Mouse (Mus musculus) macrophage (primary cell): Measurements from ENCODE around the gene Matn3. TPM values are rescaled to one million over a fixed set of nuclear protein-coding genes. Genes with fewer than 3 reads are reported as not detected.

ENCODE experiments used
- H3K27ac ChIP-seq: fragments of 350-480 bp; formaldehyde crosslinking; 2 replicates; pipeline ENCODE4 v1.9.0; 2021
- H3K36me3 ChIP-seq: fragments of 350-480 bp; formaldehyde crosslinking; 2 replicates; pipeline ENCODE4 v1.9.0; 2021; ENCODE audit errors: inconsistent target
- H3K4me3 ChIP-seq: fragments of 350-480 bp; formaldehyde crosslinking; 2 replicates; pipeline ENCODE4 v1.9.0; 2021; ENCODE audit errors: inconsistent target
- H3K79me2 ChIP-seq: fragments of 350-480 bp; formaldehyde crosslinking; 2 replicates; pipeline ENCODE4 v1.9.0; 2021; ENCODE audit errors: inconsistent target
- WGBS: methylation state at CpG from one replicate; pipeline ENCODE4 v1.1.7; 2026; ENCODE audit warnings: inconsistent platforms; ENCODE audit not compliant: missing documents; 5-methylcytosine and 5-hydroxymethylcytosine counted together
- polyA plus RNA-seq: library from polyadenylated mRNA; stranded (reverse); fragments of 250-400 nt; gene quantifications from 3 replicates; pipeline ENCODE4 v1.2.4, GENCODE M21; 2018; ENCODE audit warnings: inconsistent platforms

Matn3 gene
- polyA plus RNA-seq, 1 experiment from 2014 or later: not detected

- Histone ChIP-seq H3K4me3 (no peak overlapping the region), H3K27ac (no peak overlapping the region), H3K36me3 (no peaks in the 10 kb centered on the region), H3K79me2 (no peaks in the 10 kb centered on the region)
- 88% methylated on average over 9 of the region's 9 CpGs for WGBS
Observed at GRCm38 (mm10) chr12:8954161-8954561, 6.4 kb downstream of the Matn3 start.

DNA sequence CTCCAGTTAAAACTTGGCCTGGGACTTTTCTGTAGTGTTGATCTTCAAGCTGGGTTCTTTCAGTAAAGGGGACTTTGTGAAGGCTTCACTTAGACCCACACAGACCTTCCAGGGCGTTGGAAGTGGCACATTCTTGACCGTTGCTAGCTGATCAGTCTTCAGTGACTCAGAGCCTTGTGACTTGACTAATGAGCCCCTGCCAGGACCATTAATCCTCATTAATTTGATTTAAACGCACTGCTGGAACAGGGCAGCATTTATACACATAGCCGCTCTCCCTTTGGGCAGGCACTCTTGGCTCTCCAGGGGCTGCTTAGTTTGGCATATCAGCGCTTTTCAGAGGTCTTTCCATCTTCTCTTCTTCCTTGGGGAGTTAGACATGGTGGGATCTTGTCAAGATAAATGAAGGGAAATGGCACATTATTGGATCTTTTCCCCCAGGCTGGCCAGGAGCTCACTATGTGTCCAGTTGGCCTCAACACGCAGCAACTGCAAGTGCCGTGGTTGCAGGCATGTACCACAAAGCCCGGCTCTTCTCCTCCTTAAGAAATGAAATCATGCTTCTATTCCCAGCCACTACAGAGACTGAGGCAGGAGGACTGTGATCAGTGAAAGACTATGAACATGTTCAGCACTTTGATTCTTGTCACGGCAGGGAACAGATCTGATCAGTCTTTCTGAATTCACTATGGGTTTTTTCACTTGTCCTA, 14.0 kb downstream of the Matn3 start:
- WGBS: 88% methylated on average over 9 of the region's 9 CpGs
- Histone ChIP-seq H3K27ac (no peak overlapping the region), H3K79me2 (no peaks in the 10 kb centered on the region), H3K4me3 (no peak overlapping the region), H3K36me3 (no peaks in the 10 kb centered on the region)

- Histone ChIP-seq H3K27ac (no peak overlapping the region), H3K4me3 (no peak overlapping the region), H3K79me2 (no peaks in the 10 kb centered on the region), H3K36me3 (no peaks in the 10 kb centered on the region)
- WGBS: 31% methylated on average over 8 of the region's 9 CpGs
Observed at GRCm38 (mm10) chr12:8969828-8970227, 22.1 kb downstream of the Matn3 start.

DNA sequence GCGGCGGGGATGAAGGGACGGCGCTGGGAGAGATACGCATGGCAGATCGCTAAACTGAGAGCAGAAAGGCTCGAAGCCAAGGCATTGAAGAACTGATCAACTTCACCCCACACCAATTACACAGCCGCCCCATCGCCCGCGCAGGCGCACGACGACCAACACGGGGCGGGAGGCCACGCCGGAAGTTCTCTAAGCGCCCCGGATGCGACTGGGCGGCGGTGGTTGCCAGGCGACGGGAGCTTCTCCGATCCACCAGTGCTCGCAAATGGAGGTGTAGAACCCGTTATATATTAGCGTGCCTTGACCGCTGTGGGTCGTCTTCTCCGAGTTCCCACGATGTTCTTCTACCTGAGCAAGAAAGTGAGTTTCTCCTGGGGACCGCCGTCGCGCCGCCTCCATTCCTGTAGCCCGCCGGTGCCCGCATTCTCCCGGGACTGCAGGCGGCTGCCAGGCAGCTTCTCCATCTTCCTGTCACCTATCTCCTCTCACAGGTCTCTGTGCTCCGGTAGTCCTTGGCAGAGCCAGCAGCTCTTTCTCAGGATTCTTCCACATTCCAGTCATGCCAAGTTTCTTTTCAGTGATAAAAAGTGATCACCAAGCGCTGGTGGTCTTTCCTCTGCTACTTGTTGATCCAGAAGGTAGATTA, 26.2 kb downstream of the Matn3 start, which contains the start of gene Wdr35:
Wdr35 (plus strand) TSS at position 73 of the 646 bp plus-strand sequence.
- H3K36me3 ChIP-seq: no peaks in the 10 kb centered on the region
- H3K4me3 ChIP-seq: peak within 1 kb of the TSS; percentile 47
- no peak within 1 kb of the TSS for H3K27ac ChIP-seq
- no peaks in the 10 kb centered on the region for H3K79me2 ChIP-seq
- WGBS: under 1% methylated on average over 44 of the region's 45 CpGs

DNA sequence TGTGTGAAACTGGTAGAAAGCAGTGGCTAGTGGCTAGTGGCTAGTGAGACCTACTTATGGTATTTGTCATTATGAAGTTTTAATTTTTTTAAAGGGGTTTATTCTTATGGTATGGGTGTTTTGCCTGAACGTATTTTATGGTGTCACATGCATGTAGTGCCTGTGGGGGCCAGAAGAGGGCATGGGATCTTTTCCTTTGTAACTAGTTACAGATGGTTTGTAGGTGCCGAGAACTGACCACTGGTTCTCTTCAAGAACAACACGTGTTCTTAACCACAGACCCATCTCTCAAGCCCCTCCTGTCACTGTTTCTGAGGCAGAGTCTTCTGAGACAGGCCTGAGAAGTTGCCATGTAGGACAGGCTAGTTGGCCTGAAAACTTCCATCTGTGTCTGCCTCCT, 27.3 kb downstream of the Matn3 start:
- no peaks in the 10 kb centered on the region for H3K36me3 ChIP-seq
- WGBS: 91% methylated on average over 3 of the region's 3 CpGs
- H3K4me3 ChIP-seq: no peak overlapping the region
- H3K79me2 ChIP-seq: no peaks in the 10 kb centered on the region
- H3K27ac ChIP-seq: no peak overlapping the region

GRCm38 (mm10) chr12:8993231-8993630, 45.5 kb downstream of the Matn3 start:
- H3K27ac ChIP-seq: no peak overlapping the region
- WGBS: 67% methylated on average over 8 of the region's 8 CpGs
- H3K4me3 ChIP-seq: no peak overlapping the region
- no peaks in the 10 kb centered on the region for H3K36me3 ChIP-seq
- no peaks in the 10 kb centered on the region for H3K79me2 ChIP-seq

GRCm38 (mm10) chr12:8998318-8998717, 50.6 kb downstream of the Matn3 start:
- Histone ChIP-seq H3K27ac (no peak overlapping the region), H3K36me3 (no peaks in the 10 kb centered on the region), H3K79me2 (no peaks in the 10 kb centered on the region), H3K4me3 (no peak overlapping the region)
- 41% methylated on average over 4 of the region's 4 CpGs for WGBS

DNA sequence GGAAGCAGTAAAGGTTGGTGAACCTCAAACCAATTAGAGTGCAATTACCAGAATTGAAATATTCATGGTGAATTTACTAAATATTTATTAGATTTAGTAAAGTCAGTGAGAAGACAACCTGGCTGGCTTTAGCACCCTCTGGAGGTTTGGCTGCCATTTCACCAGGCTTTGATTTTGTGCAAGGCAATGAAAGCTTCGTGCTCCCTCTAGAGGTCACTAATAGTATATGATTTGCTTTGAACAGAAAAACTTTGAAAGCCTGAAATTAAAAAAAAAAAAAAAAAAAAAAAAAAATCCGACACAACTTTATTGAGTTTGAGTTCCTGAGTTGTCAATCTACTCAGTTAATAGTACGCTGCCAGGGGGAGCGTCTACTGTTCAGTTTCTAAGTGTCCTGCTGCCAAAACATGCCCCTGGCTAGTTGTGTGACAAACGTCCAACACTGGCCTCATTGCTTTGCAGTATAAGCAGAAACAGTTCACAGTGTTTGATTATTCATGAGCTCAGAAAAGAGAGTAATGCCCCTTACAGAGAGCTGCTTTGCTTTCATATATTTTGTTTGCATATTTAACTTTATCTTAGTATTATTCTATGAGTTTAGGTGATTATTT, 54.4 kb downstream of the Matn3 start:
- 15% methylated on average over 5 of the region's 5 CpGs for WGBS
- Histone ChIP-seq H3K27ac (no peak overlapping the region), H3K79me2 (no peaks in the 10 kb centered on the region), H3K4me3 (no peak overlapping the region), H3K36me3 (no peaks in the 10 kb centered on the region)

- Histone ChIP-seq H3K27ac (no peak overlapping the region), H3K4me3 (no peak overlapping the region), H3K79me2 (no peaks in the 10 kb centered on the region), H3K36me3 (no peaks in the 10 kb centered on the region)
- 3% methylated on average over 4 of the region's 4 CpGs for WGBS
Observed at GRCm38 (mm10) chr12:9007146-9007545, 59.4 kb downstream of the Matn3 start.

GRCm38 (mm10) chr12:9007811-9008210, 60.1 kb downstream of the Matn3 start:
- Histone ChIP-seq H3K36me3 (no peaks in the 10 kb centered on the region), H3K4me3 (no peak overlapping the region), H3K79me2 (no peaks in the 10 kb centered on the region), H3K27ac (no peak overlapping the region)
- WGBS: 97% methylated on average over 6 of the region's 6 CpGs

- no peak overlapping the region for H3K4me3 ChIP-seq
- no peaks in the 10 kb centered on the region for H3K36me3 ChIP-seq
- H3K79me2 ChIP-seq: no peaks in the 10 kb centered on the region
- WGBS: 94% methylated on average over 4 of the region's 4 CpGs
- H3K27ac ChIP-seq: no peak overlapping the region
Observed at GRCm38 (mm10) chr12:9010311-9010710, 62.6 kb downstream of the Matn3 start.

GRCm38 (mm10) chr12:9016376-9016775, 68.6 kb downstream of the Matn3 start:
- no peaks in the 10 kb centered on the region for H3K79me2 ChIP-seq
- H3K27ac ChIP-seq: no peak overlapping the region
- H3K36me3 ChIP-seq: no peaks in the 10 kb centered on the region
- H3K4me3 ChIP-seq: no peak overlapping the region
- 96% methylated on average over 9 of the region's 9 CpGs for WGBS

DNA sequence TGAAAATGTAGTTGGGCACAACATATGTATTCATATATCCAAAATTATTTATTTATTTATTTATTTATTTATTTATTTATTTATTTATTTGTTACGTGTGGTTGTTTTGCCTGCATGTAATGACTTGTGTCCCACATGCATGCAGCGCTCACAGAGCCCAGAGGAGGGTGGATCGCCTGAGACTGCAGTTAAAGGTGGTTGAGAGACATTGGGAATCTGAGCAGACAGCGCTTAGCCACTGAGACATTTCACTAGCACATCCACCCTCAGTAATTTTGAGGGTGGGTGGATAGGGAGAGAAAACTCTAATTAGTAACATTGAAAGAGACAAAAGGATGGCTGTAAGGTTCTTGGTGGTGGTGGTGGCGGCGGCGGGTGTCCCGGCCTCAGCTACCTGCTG, 72.7 kb downstream of the Matn3 start:
- H3K27ac ChIP-seq: no peak overlapping the region

GRCm38 (mm10) chr12:9020986-9021385, 73.3 kb downstream of the Matn3 start:
- Histone ChIP-seq H3K36me3 (no peaks in the 10 kb centered on the region), H3K4me3 (no peak overlapping the region), H3K79me2 (no peaks in the 10 kb centered on the region), H3K27ac (no peak overlapping the region)
- WGBS: 77% methylated on average over 2 of the region's 3 CpGs

More for the DNA sequence above, 72.7 kb downstream of the Matn3 start:
- WGBS: 99% methylated on average over 8 of the region's 8 CpGs
- H3K36me3 ChIP-seq: no peaks in the 10 kb centered on the region
- H3K4me3 ChIP-seq: no peak overlapping the region
- no peaks in the 10 kb centered on the region for H3K79me2 ChIP-seq
